Mouse (Mus musculus): Measurements from ENCODE around the gene Nyx. TPM values are rescaled to one million over a fixed set of nuclear protein-coding genes. Genes with fewer than 3 reads are reported as not detected.
A peak's percentile ranks its signal among the peaks of the same experiment; 100 is the strongest.
"Not testable (repeated sequence)": the region's sequence is repeated elsewhere in the genome, so short reads cannot be mapped to it uniquely, and the experiment has no call there.

The Nyx gene
- polyA plus RNA-seq (2012; rRNA removed) = 0.51 and 0.75 TPM in 2 replicates

DNA sequence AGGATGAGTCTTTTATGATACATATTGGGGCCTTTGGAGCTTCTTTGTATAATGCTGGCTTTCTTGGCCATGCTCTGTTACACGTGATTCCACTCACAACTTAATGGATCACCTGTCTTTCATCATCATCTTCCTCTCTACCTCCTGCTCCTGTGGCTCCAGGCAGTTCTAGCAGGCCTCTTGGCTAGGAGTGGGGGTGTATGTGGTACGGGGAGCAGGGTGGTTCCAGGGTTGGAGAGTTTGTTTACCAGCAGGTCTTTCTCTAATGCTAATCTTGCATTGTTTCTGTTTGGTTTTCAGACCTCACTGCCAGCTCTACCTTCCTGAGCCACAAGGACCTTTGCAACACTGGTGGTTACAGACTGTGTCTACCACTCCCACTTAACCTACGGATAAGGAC, at the start of gene Nyx:
TSS of gene Nyx (plus strand) at position 301 of the 400 bp plus-strand sequence.
- H3K36me3 ChIP-seq (ENCODE audit: control insufficient read depth, insufficient read depth, low read length) = no peaks in the 10 kb centered on the region
- no peaks in the 10 kb centered on the region for H3K27me3 ChIP-seq (ENCODE audit: control insufficient read depth, insufficient read depth, low read length)
- no peak within 1 kb of the TSS for H3K27ac ChIP-seq (ENCODE audit: insufficient read depth, low read length)
- WGBS = 86% methylated on average over 3 of the region's 3 CpGs
- H3K4me3 ChIP-seq (ENCODE audit: extremely low read depth, insufficient read depth, insufficient read length) = no peak within 1 kb of the TSS
- DNase-seq (ENCODE audit: low read depth in 1 of 2, low spot score in 2 of 2) = no peak
- TF ChIP-seq CTCF (IDR thresholded peaks at IDR 0.05; ENCODE audit: extremely low read depth, insufficient read depth, insufficient read length, insufficient replicate concordance) (no peak), POLR2A (IDR thresholded peaks at IDR 0.05; ENCODE audit: low read depth, low read length) (no peak)
- H3K4me1 ChIP-seq (ENCODE audit: control insufficient read depth, insufficient read depth, insufficient read length) = no peaks in the 10 kb centered on the region

DNA sequence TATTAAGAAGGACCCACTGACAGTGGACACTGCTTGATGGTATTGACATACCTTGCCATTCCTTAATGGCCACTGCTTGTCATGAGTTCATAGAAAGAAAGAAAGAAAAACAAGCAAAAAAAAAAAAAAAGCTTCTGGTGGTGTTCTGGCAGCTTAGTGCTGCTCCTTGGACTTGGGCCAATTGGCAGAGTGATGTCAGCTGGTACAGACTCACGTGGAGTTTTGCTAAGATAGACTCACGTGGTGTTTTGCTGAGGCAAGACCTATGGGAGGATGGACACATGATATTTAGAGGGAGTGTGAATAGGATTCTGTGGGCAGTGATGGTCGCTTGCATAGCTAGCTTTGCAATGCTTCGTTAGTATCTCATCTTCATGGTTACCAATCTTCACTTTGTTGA, 43.9 kb upstream of the Nyx start:
- no peaks in the 10 kb centered on the region for H3K36me3 ChIP-seq (ENCODE audit: control insufficient read depth, insufficient read depth, low read length)
- TF ChIP-seq CTCF (IDR thresholded peaks at IDR 0.05; ENCODE audit: extremely low read depth, insufficient read depth, insufficient read length, insufficient replicate concordance) (no peak), POLR2A (IDR thresholded peaks at IDR 0.05; ENCODE audit: low read depth, low read length) (no peak)
- H3K27me3 ChIP-seq (ENCODE audit: control insufficient read depth, insufficient read depth, low read length) = no peaks in the 10 kb centered on the region
- no peak overlapping the region for H3K27ac ChIP-seq (ENCODE audit: insufficient read depth, low read length)
- 62% methylated on average over 4 of the region's 4 CpGs for WGBS
- no peak for DNase-seq (ENCODE audit: low read depth in 1 of 2, low spot score in 2 of 2)
- no peaks in the 10 kb centered on the region for H3K4me1 ChIP-seq (ENCODE audit: control insufficient read depth, insufficient read depth, insufficient read length)
- no peak overlapping the region for H3K4me3 ChIP-seq (ENCODE audit: extremely low read depth, insufficient read depth, insufficient read length)

DNA sequence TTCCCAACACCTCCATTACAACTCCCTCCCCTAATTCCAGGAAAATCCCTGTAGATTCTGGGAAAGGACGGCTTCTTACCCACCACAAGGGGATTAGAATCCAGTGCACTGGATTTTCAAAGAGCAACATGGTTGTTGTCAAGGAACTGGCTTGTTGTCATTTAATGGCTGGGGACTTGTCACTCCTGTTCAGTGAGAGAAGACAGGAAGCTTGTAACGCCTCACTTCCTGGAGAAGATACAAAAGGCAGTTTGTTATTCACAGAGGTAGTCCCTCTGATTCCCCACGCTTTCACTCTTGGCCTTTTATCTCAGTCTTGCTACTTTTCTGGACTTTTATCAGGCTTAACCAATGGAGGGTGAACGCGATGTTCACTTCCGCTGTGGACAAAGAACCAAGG, 34.5 kb upstream of the Nyx start:
- Histone ChIP-seq H3K27me3 (ENCODE audit: control insufficient read depth, insufficient read depth, low read length) (no peaks in the 10 kb centered on the region), H3K4me3 (ENCODE audit: extremely low read depth, insufficient read depth, insufficient read length) (no peak overlapping the region), H3K27ac (ENCODE audit: insufficient read depth, low read length) (no peak overlapping the region), H3K4me1 (ENCODE audit: control insufficient read depth, insufficient read depth, insufficient read length) (no peaks in the 10 kb centered on the region), H3K36me3 (ENCODE audit: control insufficient read depth, insufficient read depth, low read length) (no peaks in the 10 kb centered on the region)
- no peak for DNase-seq (ENCODE audit: low read depth in 1 of 2, low spot score in 2 of 2)
- TF ChIP-seq CTCF (IDR thresholded peaks at IDR 0.05; ENCODE audit: extremely low read depth, insufficient read depth, insufficient read length, insufficient replicate concordance) = no peak
- TF ChIP-seq POLR2A (IDR thresholded peaks at IDR 0.05; ENCODE audit: low read depth, low read length) = no peak
- 62% methylated on average over 6 of the region's 6 CpGs for WGBS

DNA sequence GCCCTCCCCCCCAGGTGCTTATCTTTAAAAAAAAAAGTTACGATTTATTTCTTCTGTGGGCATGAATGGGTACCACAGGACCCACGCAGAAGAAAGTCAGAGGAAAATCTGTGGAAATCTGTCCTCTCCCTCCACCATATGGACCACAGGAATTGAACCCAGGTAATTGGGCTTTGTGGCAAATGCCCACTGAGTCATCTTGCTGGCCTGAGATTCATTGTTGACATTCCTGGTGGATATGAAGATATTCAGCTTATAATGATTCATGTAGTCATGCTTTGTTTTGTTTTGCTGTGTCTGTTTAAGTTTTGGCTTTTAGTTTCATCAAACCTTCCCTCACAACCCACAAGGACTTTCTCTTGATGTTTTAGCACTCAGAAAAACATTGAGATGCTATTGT, 29.9 kb upstream of the Nyx start:
- not testable (repeated sequence) for DNase-seq (ENCODE audit: low read depth in 1 of 2, low spot score in 2 of 2); H3K27ac ChIP-seq (ENCODE audit: insufficient read depth, low read length); H3K27me3 ChIP-seq (ENCODE audit: control insufficient read depth, insufficient read depth, low read length); H3K4me1 ChIP-seq (ENCODE audit: control insufficient read depth, insufficient read depth, insufficient read length); H3K36me3 ChIP-seq (ENCODE audit: control insufficient read depth, insufficient read depth, low read length); H3K4me3 ChIP-seq (ENCODE audit: extremely low read depth, insufficient read depth, insufficient read length)
- WGBS = 88% methylated on average over 2 of the region's 2 CpGs

DNA sequence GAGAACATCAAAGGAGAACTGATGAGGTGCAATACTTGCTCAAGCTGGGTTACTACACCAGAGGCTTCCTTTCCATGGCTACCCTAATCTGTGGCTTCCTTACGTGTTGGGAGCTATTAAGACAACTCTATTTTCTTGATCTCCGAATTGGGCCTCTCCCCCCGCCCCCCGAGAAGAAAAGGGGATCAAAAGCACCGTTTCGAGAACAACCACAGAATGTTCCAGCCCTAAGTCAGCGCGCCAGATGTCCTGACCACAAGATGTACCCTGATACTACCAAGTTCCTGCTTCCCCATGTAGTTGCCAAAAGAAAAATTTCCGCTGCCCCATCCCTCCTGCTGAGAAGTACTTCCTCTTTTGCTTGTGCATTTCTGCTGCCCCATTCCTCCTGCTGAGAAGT, 9.4 kb upstream of the Nyx start:
- not testable (repeated sequence) for H3K4me3 ChIP-seq (ENCODE audit: extremely low read depth, insufficient read depth, insufficient read length); H3K27me3 ChIP-seq (ENCODE audit: control insufficient read depth, insufficient read depth, low read length); H3K4me1 ChIP-seq (ENCODE audit: control insufficient read depth, insufficient read depth, insufficient read length); H3K36me3 ChIP-seq (ENCODE audit: control insufficient read depth, insufficient read depth, low read length); H3K27ac ChIP-seq (ENCODE audit: insufficient read depth, low read length); DNase-seq (ENCODE audit: low read depth in 1 of 2, low spot score in 2 of 2)
- WGBS = 67% methylated on average over 9 of the region's 9 CpGs

DNA sequence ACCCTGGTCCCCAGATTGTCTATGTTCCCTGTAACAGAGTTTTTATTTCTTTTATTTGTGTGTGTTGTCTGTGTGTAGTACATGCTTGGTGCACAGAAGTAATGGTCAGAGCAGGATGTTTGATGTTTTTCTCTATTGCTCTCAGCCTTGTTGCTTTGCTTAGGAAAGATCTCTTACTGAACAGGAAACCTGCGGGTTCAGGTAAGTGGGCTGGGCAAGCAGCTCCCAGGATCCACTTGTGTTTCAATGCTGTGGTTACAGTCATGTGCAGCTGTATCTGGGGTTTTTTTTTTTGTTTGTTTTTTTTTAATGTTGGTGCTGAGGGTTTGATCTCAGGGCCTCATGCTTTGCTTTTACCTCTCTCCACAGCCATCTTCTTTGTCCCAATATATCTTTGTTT, 7.1 kb upstream of the Nyx start:
- Histone ChIP-seq H3K4me1 (ENCODE audit: control insufficient read depth, insufficient read depth, insufficient read length) (no peaks in the 10 kb centered on the region), H3K27ac (ENCODE audit: insufficient read depth, low read length) (no peak overlapping the region), H3K36me3 (ENCODE audit: control insufficient read depth, insufficient read depth, low read length) (no peaks in the 10 kb centered on the region), H3K27me3 (ENCODE audit: control insufficient read depth, insufficient read depth, low read length) (no peaks in the 10 kb centered on the region), H3K4me3 (ENCODE audit: extremely low read depth, insufficient read depth, insufficient read length) (no peak overlapping the region)
- WGBS = 68% methylated on average over 1 of the region's 1 CpGs
- no peak for DNase-seq (ENCODE audit: low read depth in 1 of 2, low spot score in 2 of 2)
- TF ChIP-seq POLR2A (IDR thresholded peaks at IDR 0.05; ENCODE audit: low read depth, low read length) (no peak), CTCF (IDR thresholded peaks at IDR 0.05; ENCODE audit: extremely low read depth, insufficient read depth, insufficient read length, insufficient replicate concordance) (no peak)

DNA sequence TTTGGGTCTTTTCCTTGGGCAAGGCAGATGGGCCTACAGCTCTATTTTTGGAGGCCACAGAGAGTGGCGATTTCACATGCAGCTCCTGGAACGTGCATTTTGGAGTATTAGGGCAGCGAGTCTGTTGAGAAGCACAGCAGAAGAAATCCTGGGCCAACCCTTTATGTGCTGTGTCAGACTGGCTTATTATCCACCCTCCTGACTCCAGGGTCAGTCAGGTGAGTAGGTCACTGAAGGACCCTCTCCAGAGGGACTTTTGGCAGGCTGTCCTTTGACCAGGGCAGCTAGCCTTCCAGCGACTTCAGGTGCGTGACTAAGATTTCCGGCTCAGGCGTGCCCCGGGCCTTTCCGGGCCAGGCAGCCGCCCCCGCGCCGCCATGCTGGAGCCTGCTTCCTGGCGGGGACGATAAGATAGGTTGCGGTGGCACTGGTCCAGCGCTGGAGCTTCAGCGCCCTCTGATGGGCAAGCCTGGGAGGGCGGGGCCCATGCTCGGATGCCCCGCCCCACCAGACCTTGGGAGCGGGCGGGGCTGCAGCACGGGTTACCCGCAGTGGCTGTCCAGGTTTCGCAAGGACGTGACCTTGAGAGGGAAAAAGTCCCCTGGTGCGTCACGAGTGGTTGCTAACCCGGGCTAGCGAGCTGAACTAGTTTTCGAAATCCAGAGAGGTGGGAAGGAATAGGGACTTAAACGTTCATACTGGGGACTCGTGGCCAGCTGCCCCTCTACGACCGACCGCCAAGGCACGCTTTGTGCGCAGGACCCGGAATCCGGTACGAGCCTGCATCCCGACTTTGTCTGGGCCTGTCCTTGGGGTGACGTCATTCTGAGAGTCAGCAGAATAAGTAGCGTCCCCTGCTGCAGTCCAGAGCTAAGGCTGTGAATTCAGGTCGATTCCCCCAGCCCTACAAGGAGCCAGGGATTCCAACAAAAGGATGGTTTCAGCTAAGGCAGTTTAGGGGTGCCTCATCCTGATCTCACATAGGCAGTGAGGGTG, 4.3 kb upstream of the Nyx start:
- Histone ChIP-seq H3K27ac (ENCODE audit: insufficient read depth, low read length) (peak overlapping the region; percentile 84), H3K4me1 (ENCODE audit: control insufficient read depth, insufficient read depth, insufficient read length) (no peaks in the 10 kb centered on the region), H3K27me3 (ENCODE audit: control insufficient read depth, insufficient read depth, low read length) (no peaks in the 10 kb centered on the region), H3K4me3 (ENCODE audit: extremely low read depth, insufficient read depth, insufficient read length) (peak overlapping the region; percentile 61), H3K36me3 (ENCODE audit: control insufficient read depth, insufficient read depth, low read length) (no peaks in the 10 kb centered on the region)
- WGBS = 27% methylated on average over 46 of the region's 46 CpGs
- peak; percentile 77 to 83 for DNase-seq (ENCODE audit: low read depth in 1 of 2, low spot score in 2 of 2)
- TF ChIP-seq CTCF (IDR thresholded peaks at IDR 0.05; ENCODE audit: extremely low read depth, insufficient read depth, insufficient read length, insufficient replicate concordance) = peak; percentile 77
- TF ChIP-seq POLR2A (IDR thresholded peaks at IDR 0.05; ENCODE audit: low read depth, low read length) = no peak

All from spleen, adult 2 months (tissue).